Mouse (Mus musculus): Measurements from ENCODE around the gene Rmi2. TPM values are rescaled to one million over a fixed set of nuclear protein-coding genes. Genes with fewer than 3 reads are reported as not detected.
A peak's percentile ranks its signal among the peaks of the same experiment; 100 is the strongest.

The Rmi2 gene
- polyA plus RNA-seq, 1 experiment from 2014 or later = 5.0 TPM

GRCm38 (mm10) chr16:10821387-10821786 lies 13.5 kb upstream of the Rmi2 start:
- Histone ChIP-seq H3K9ac (ENCODE audit: low read length) (no peak overlapping the region), H3K4me2 (ENCODE audit: low read depth, low read length, severe bottlenecking) (no peak overlapping the region), H3K4me1 (replicated peaks; ENCODE audit: control insufficient read depth, insufficient read depth, low read length) (no peaks in the 10 kb centered on the region), H3K9me3 (ENCODE audit: control insufficient read depth, low read length) (no peaks in the 10 kb centered on the region), H3K27ac (ENCODE audit: low read depth, low read length) (no peak overlapping the region), H3K36me3 (ENCODE audit: control insufficient read depth, insufficient read depth, low read length) (no peaks in the 10 kb centered on the region), H3K27me3 (ENCODE audit: control insufficient read depth, insufficient read depth, low read length) (no peaks in the 10 kb centered on the region), H3K4me3 (ENCODE audit: low read depth, low read length) (no peak overlapping the region)
- WGBS = 70% methylated on average over 4 of the region's 4 CpGs
- ATAC-seq (replicated peaks; ENCODE audit: low FRiP score) (no peak), DNase-seq (ENCODE audit: low spot score) (no peak)

- Histone ChIP-seq H3K36me3 (ENCODE audit: control insufficient read depth, insufficient read depth, low read length) (no peaks in the 10 kb centered on the region), H3K9me3 (ENCODE audit: control insufficient read depth, low read length) (no peaks in the 10 kb centered on the region), H3K27me3 (ENCODE audit: control insufficient read depth, insufficient read depth, low read length) (no peaks in the 10 kb centered on the region), H3K4me1 (replicated peaks; ENCODE audit: control insufficient read depth, insufficient read depth, low read length) (no peaks in the 10 kb centered on the region), H3K27ac (ENCODE audit: low read depth, low read length) (no peak overlapping the region), H3K4me2 (ENCODE audit: low read depth, low read length, severe bottlenecking) (no peak overlapping the region), H3K4me3 (ENCODE audit: low read depth, low read length) (no peak overlapping the region), H3K9ac (ENCODE audit: low read length) (no peak overlapping the region)
- DNase-seq (ENCODE audit: low spot score) (no peak), ATAC-seq (replicated peaks; ENCODE audit: low FRiP score) (no peak)
- WGBS = 84% methylated on average over 1 of the region's 1 CpGs
Measured at GRCm38 (mm10) chr16:10824536-10824935, 10.3 kb upstream of the Rmi2 start.

DNA sequence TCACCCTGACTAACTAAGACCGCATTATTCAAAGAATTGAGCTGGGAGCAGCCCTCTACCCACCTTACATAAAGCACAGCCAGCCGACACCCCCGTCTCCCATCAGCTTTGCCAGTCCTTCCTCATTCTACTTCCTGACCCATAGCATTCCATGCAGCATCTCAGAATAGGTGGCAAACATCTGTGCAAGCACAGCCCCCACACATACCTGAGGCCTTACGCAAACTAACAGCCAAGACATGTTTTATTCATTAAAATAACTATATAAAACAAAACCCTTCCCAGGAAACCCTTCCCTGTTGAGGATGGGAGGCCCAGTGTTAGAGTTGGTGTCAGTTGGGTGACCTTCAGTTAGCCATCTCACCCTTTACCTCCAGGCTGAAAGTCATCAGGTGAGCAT lies 9.0 kb upstream of the Rmi2 start:
- no peak for DNase-seq (ENCODE audit: low spot score)
- WGBS = 87% methylated on average over 4 of the region's 4 CpGs
- Histone ChIP-seq H3K27me3 (ENCODE audit: control insufficient read depth, insufficient read depth, low read length) (no peaks in the 10 kb centered on the region), H3K4me1 (replicated peaks; ENCODE audit: control insufficient read depth, insufficient read depth, low read length) (no peaks in the 10 kb centered on the region), H3K27ac (ENCODE audit: low read depth, low read length) (no peak overlapping the region), H3K9ac (ENCODE audit: low read length) (no peak overlapping the region), H3K9me3 (ENCODE audit: control insufficient read depth, low read length) (no peaks in the 10 kb centered on the region), H3K4me3 (ENCODE audit: low read depth, low read length) (no peak overlapping the region), H3K36me3 (ENCODE audit: control insufficient read depth, insufficient read depth, low read length) (no peaks in the 10 kb centered on the region), H3K4me2 (ENCODE audit: low read depth, low read length, severe bottlenecking) (no peak overlapping the region)
- no peak for ATAC-seq (replicated peaks; ENCODE audit: low FRiP score)

DNA sequence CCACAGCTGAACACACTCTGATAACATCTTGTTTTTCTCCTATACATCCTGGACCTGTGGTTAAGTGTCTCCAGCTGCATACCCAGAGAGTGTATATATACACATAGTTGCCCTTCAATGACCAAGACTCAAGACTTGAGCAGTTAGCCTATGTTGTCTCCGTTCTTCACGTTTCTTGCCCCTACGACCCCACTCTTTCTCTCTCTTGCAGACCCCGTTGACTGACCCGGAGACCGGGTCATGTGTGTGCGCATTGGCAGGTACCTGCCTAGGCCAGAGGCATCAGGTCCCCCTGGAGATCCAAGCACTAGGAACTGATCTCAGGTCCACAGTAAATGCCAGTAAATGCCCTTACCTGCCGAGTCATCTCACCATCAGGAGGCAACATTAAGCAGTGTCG lies 7.6 kb upstream of the Rmi2 start:
- Histone ChIP-seq H3K27ac (ENCODE audit: low read depth, low read length) (no peak overlapping the region), H3K4me1 (replicated peaks; ENCODE audit: control insufficient read depth, insufficient read depth, low read length) (no peaks in the 10 kb centered on the region), H3K27me3 (ENCODE audit: control insufficient read depth, insufficient read depth, low read length) (no peaks in the 10 kb centered on the region), H3K36me3 (ENCODE audit: control insufficient read depth, insufficient read depth, low read length) (no peaks in the 10 kb centered on the region), H3K4me2 (ENCODE audit: low read depth, low read length, severe bottlenecking) (no peak overlapping the region), H3K4me3 (ENCODE audit: low read depth, low read length) (no peak overlapping the region), H3K9me3 (ENCODE audit: control insufficient read depth, low read length) (no peaks in the 10 kb centered on the region), H3K9ac (ENCODE audit: low read length) (no peak overlapping the region)
- 91% methylated on average over 9 of the region's 9 CpGs for WGBS
- DNase-seq (ENCODE audit: low spot score) = no peak
- no peak for ATAC-seq (replicated peaks; ENCODE audit: low FRiP score)

DNA sequence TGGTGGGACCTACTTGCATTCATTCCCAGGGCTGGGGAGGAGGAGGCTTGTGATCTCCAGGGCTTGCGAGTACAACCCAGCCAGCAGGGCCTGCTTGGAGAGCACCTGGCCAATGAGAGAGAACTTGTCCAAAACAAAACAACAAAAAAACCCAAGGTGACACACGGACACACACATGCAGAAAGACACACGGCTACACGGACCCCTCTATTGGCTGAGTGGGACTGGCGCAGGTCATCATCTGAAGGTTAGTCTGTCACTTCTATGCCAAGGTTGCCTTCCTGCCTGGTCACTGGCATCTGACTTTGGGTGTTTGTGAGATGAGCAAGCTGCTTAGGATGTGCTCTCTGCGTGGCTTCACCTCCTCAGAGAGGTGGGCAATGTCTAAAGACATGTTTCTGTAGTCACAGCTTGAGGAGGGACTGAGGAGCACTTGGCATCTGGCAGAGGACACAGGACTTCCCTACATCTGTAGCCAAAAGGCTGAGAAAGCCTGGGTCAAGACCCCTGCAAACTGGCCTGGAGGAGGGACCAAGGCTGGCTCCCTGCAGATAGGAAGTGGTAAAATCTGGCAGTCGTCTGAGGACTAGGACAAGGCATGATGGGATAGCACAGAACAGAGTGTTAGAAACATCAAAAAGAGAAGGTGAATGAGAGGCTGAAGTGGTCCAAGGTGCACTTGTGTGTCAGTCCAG lies 6.9 kb upstream of the Rmi2 start:
- Histone ChIP-seq H3K9ac (ENCODE audit: low read length) (no peak overlapping the region), H3K4me3 (ENCODE audit: low read depth, low read length) (no peak overlapping the region), H3K4me2 (ENCODE audit: low read depth, low read length, severe bottlenecking) (no peak overlapping the region), H3K9me3 (ENCODE audit: control insufficient read depth, low read length) (no peaks in the 10 kb centered on the region), H3K27me3 (ENCODE audit: control insufficient read depth, insufficient read depth, low read length) (no peaks in the 10 kb centered on the region), H3K36me3 (ENCODE audit: control insufficient read depth, insufficient read depth, low read length) (no peaks in the 10 kb centered on the region), H3K4me1 (replicated peaks; ENCODE audit: control insufficient read depth, insufficient read depth, low read length) (no peaks in the 10 kb centered on the region), H3K27ac (ENCODE audit: low read depth, low read length) (no peak overlapping the region)
- 84% methylated on average over 7 of the region's 7 CpGs for WGBS
- ATAC-seq (replicated peaks; ENCODE audit: low FRiP score) (no peak), DNase-seq (ENCODE audit: low spot score) (no peak)

GRCm38 (mm10) chr16:10828461-10828805 lies 6.4 kb upstream of the Rmi2 start:
- WGBS = 76% methylated on average over 4 of the region's 4 CpGs
- ATAC-seq (replicated peaks; ENCODE audit: low FRiP score) (no peak), DNase-seq (ENCODE audit: low spot score) (no peak)
- Histone ChIP-seq H3K9ac (ENCODE audit: low read length) (no peak overlapping the region), H3K27ac (ENCODE audit: low read depth, low read length) (no peak overlapping the region), H3K27me3 (ENCODE audit: control insufficient read depth, insufficient read depth, low read length) (no peaks in the 10 kb centered on the region), H3K4me3 (ENCODE audit: low read depth, low read length) (no peak overlapping the region), H3K4me1 (replicated peaks; ENCODE audit: control insufficient read depth, insufficient read depth, low read length) (no peaks in the 10 kb centered on the region), H3K9me3 (ENCODE audit: control insufficient read depth, low read length) (no peaks in the 10 kb centered on the region), H3K4me2 (ENCODE audit: low read depth, low read length, severe bottlenecking) (no peak overlapping the region), H3K36me3 (ENCODE audit: control insufficient read depth, insufficient read depth, low read length) (no peaks in the 10 kb centered on the region)

- peak overlapping the region; percentile 90 for H3K4me2 ChIP-seq (ENCODE audit: low read depth, low read length, severe bottlenecking)
- H3K9ac ChIP-seq (ENCODE audit: low read length) = peak overlapping the region; percentile 89
- no peak for ATAC-seq (replicated peaks; ENCODE audit: low FRiP score)
- no peak overlapping the region for H3K27ac ChIP-seq (ENCODE audit: low read depth, low read length)
- no peak for DNase-seq (ENCODE audit: low spot score)
- H3K36me3 ChIP-seq (ENCODE audit: control insufficient read depth, insufficient read depth, low read length) = no peaks in the 10 kb centered on the region
- WGBS = 10% methylated on average over 12 of the region's 12 CpGs
- no peaks in the 10 kb centered on the region for H3K9me3 ChIP-seq (ENCODE audit: control insufficient read depth, low read length)
- no peaks in the 10 kb centered on the region for H3K27me3 ChIP-seq (ENCODE audit: control insufficient read depth, insufficient read depth, low read length)
- H3K4me1 ChIP-seq (replicated peaks; ENCODE audit: control insufficient read depth, insufficient read depth, low read length) = peaks cover 4% of the 10 kb centered on the region; the same call in 1 of the 2 replicates
- peak overlapping the region; percentile 75 for H3K4me3 ChIP-seq (ENCODE audit: low read depth, low read length)
Measured at GRCm38 (mm10) chr16:10834542-10834910, 333 bp upstream of the Rmi2 start.

GRCm38 (mm10) chr16:10836388-10836787 lies 1.5 kb downstream of the Rmi2 start:
- H3K4me1 ChIP-seq (replicated peaks; ENCODE audit: control insufficient read depth, insufficient read depth, low read length) = peaks cover 4% of the 10 kb centered on the region; the same call in 1 of the 2 replicates
- no peaks in the 10 kb centered on the region for H3K27me3 ChIP-seq (ENCODE audit: control insufficient read depth, insufficient read depth, low read length)
- DNase-seq (ENCODE audit: low spot score) (no peak), ATAC-seq (replicated peaks; ENCODE audit: low FRiP score) (no peak)
- no peak overlapping the region for H3K4me2 ChIP-seq (ENCODE audit: low read depth, low read length, severe bottlenecking)
- H3K27ac ChIP-seq (ENCODE audit: low read depth, low read length) = no peak overlapping the region
- H3K4me3 ChIP-seq (ENCODE audit: low read depth, low read length) = no peak overlapping the region
- no peak overlapping the region for H3K9ac ChIP-seq (ENCODE audit: low read length)
- H3K9me3 ChIP-seq (ENCODE audit: control insufficient read depth, low read length) = no peaks in the 10 kb centered on the region
- no peaks in the 10 kb centered on the region for H3K36me3 ChIP-seq (ENCODE audit: control insufficient read depth, insufficient read depth, low read length)
- WGBS = 95% methylated on average over 3 of the region's 3 CpGs

DNA sequence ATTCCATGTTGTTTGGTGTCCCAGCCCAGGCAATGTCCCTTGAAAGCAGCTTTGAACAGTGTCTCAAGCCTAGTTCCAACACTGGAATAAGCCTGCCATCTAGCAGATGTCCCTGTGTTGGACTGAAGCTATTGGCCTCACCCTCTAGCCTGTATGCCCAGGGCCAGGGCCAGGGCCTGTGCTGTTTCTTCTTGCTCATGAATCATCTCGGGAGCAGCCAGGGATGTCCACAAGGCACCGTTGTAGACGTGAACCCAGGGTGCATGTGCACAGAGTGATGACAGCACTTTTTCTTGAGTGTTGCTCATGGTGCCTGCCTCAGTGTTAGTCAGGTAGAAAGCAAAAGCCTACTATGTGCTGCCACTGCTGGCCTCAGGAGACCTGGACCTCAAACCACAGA lies 2.4 kb downstream of the Rmi2 start:
- DNase-seq (ENCODE audit: low spot score) = no peak
- H3K27ac ChIP-seq (ENCODE audit: low read depth, low read length) = no peak overlapping the region
- H3K4me1 ChIP-seq (replicated peaks; ENCODE audit: control insufficient read depth, insufficient read depth, low read length) = peaks cover 4% of the 10 kb centered on the region; the same call in 1 of the 2 replicates
- H3K4me3 ChIP-seq (ENCODE audit: low read depth, low read length) = no peak overlapping the region
- no peak for ATAC-seq (replicated peaks; ENCODE audit: low FRiP score)
- H3K9me3 ChIP-seq (ENCODE audit: control insufficient read depth, low read length) = no peaks in the 10 kb centered on the region
- H3K4me2 ChIP-seq (ENCODE audit: low read depth, low read length, severe bottlenecking) = no peak overlapping the region
- H3K9ac ChIP-seq (ENCODE audit: low read length) = no peak overlapping the region
- 88% methylated on average over 3 of the region's 3 CpGs for WGBS
- H3K36me3 ChIP-seq (ENCODE audit: control insufficient read depth, insufficient read depth, low read length) = no peaks in the 10 kb centered on the region
- H3K27me3 ChIP-seq (ENCODE audit: control insufficient read depth, insufficient read depth, low read length) = no peaks in the 10 kb centered on the region
